8 mouse cellular contexts compared by ENCODE assay signal in the genomic region with DNA sequence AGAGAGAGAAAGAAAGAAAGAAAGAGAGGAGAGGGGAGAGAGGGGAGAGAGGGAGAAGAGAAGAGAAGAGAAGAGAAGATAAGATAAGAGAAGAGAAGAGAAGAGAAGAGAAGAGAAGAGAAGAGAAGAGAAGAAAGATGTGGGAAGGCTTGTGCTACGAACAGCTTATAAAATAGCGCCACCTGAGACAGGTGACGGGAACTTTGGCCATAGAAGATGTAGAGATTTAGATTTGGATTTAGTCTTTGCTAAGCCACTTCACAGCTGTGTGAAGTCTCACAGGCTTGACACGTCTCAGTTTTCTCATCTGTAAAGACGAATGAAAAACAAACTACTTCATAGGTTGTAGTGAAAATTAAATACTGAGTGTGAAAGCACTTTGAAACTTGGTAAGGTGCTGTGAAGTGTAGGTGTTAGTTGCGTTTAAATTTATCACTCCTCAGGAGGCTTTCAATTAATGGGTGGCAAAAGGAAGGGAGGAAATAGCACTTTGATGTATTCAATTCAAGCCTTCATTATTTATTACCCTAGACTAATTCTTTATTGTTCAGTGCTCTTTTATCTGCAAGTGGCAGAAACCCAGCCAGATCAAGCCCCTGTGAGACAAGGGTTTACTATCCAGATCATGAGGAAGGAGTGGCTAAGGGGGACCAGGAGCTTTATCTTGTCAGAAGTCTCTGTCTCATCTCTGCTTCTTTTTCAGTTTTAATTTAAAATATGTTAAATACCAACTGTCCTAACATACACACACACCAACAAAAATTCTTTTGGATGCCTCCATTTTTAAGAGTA. TPM values are rescaled to one million over a fixed set of nuclear protein-coding genes. Genes with fewer than 3 reads are reported as not detected.
DNase-seq lines count a peak whose midpoint lies in the region; ATAC-seq and TF ChIP-seq lines count a peak whose summit lies in the region.

No protein-coding gene starts in this region.

- no peak for ATAC-seq in embryonic facial prominence, embryonic 14.5 days (ENCODE audit: low read depth)
- ATAC-seq in neural tube, embryonic 14.5 days (ENCODE audit: low read depth): no peak

- H3K4me3 ChIP-seq in left cerebral cortex, adult 2 months: no peak overlapping the region
- no peak overlapping the region for H3K4me3 ChIP-seq in embryonic facial prominence, embryonic 14.5 days (ENCODE audit: low read depth, low read length)
- H3K4me3 ChIP-seq in limb, embryonic 10.5 days: peak overlapping the region; percentile 73
- no peak overlapping the region for H3K4me3 ChIP-seq in neural tube, embryonic 14.5 days (ENCODE audit: low read depth, low read length)

- peaks cover 16% of the 10 kb centered on the region for H3K4me1 ChIP-seq in embryonic facial prominence, embryonic 14.5 days (ENCODE audit: control insufficient read depth, insufficient read depth, low read length)
- H3K4me1 ChIP-seq in limb, embryonic 10.5 days: peaks cover 22% of the 10 kb centered on the region
- H3K4me1 ChIP-seq in neural tube, embryonic 14.5 days (ENCODE audit: control insufficient read depth, insufficient read depth, low read length): peaks cover 5% of the 10 kb centered on the region; the same call in 1 of the 2 replicates

- no peak overlapping the region for H3K9ac ChIP-seq in embryonic facial prominence, embryonic 14.5 days (ENCODE audit: low read depth, low read length)
- H3K9ac ChIP-seq in neural tube, embryonic 14.5 days (replicated peaks; ENCODE audit: low read depth, low read length): no peak overlapping the region

- WGBS in embryonic facial prominence, embryonic 14.5 days: 14% methylated on average over 6 of the region's 6 CpGs
- 3% methylated on average over 6 of the region's 6 CpGs for WGBS in limb, embryonic 10.5 days
- 3% methylated on average over 6 of the region's 6 CpGs for WGBS in neural tube, embryonic 14.5 days

- peak; percentile 4 for TF ChIP-seq CTCF in left cerebral cortex, adult 2 months (IDR thresholded peaks at IDR 0.05)

- no peak for DNase-seq in left cerebral cortex, adult 2 months (ENCODE audit: extremely low spot score in 1 of 2, low spot score in 2 of 2)
- DNase-seq in left cerebral cortex, adult 9 months (ENCODE audit: low spot score in 2 of 2): no peak
- DNase-seq in embryonic facial prominence, embryonic 14.5 days (ENCODE audit: low spot score): peak; percentile 40
- DNase-seq in limb, embryonic 10.5 days (ENCODE audit: low spot score): no peak
- DNase-seq in spleen, postnatal 14 days (ENCODE audit: low spot score in 2 of 2): no peak
- no peak for DNase-seq in adrenal gland, postnatal 4 days (ENCODE audit: low spot score in 2 of 2)
- DNase-seq in adrenal gland, postnatal 36 days: no peak

- no peaks in the 10 kb centered on the region for H3K27me3 ChIP-seq in embryonic facial prominence, embryonic 14.5 days (replicated peaks; ENCODE audit: control insufficient read depth, insufficient read depth, low read length)
- no peaks in the 10 kb centered on the region for H3K27me3 ChIP-seq in limb, embryonic 10.5 days (ENCODE audit: low read depth, poor library complexity, severe bottlenecking)
- H3K27me3 ChIP-seq in neural tube, embryonic 14.5 days (ENCODE audit: control insufficient read depth, insufficient read depth, low read length): no peaks in the 10 kb centered on the region

- H3K27ac ChIP-seq in left cerebral cortex, adult 2 months: no peak overlapping the region
- no peak overlapping the region for H3K27ac ChIP-seq in embryonic facial prominence, embryonic 14.5 days (replicated peaks; ENCODE audit: low read depth, low read length)
- H3K27ac ChIP-seq in limb, embryonic 10.5 days: peak overlapping the region; percentile 91
- H3K27ac ChIP-seq in neural tube, embryonic 14.5 days (ENCODE audit: low read depth, low read length): no peak overlapping the region

- intact Hi-C loops in left cerebral cortex, adult 2 months (cut with DNase I): no loop called here

- H3K36me3 ChIP-seq in embryonic facial prominence, embryonic 14.5 days (ENCODE audit: control insufficient read depth, insufficient read depth, low read length): no peaks in the 10 kb centered on the region
- H3K36me3 ChIP-seq in limb, embryonic 10.5 days: no peaks in the 10 kb centered on the region
- no peaks in the 10 kb centered on the region for H3K36me3 ChIP-seq in neural tube, embryonic 14.5 days (ENCODE audit: control insufficient read depth, insufficient read depth, low read length)

- H3K4me2 ChIP-seq in embryonic facial prominence, embryonic 14.5 days (ENCODE audit: low read depth, low read length): peak overlapping the region; percentile 59
- peak overlapping the region; percentile 34; the same call in 1 of the 2 replicates for H3K4me2 ChIP-seq in neural tube, embryonic 14.5 days (ENCODE audit: low read depth, low read length)

- no peaks in the 10 kb centered on the region for H3K9me3 ChIP-seq in embryonic facial prominence, embryonic 14.5 days (ENCODE audit: control insufficient read depth, low read length)
- no peaks in the 10 kb centered on the region for H3K9me3 ChIP-seq in limb, embryonic 10.5 days (replicated peaks)
- no peaks in the 10 kb centered on the region for H3K9me3 ChIP-seq in neural tube, embryonic 14.5 days (ENCODE audit: control insufficient read depth, low read length)

RNA-seq across cellular contexts. Expression of a gene that starts 1.2 kb away (rescaled TPM):
- total RNA-seq in left cerebral cortex, adult 2 months (2021): 10 to 100 TPM; 30.7 to 32.1 TPM
- 15.9 and 17.7 TPM in 2 replicates for polyA plus RNA-seq in embryonic facial prominence, embryonic 14.5 days (2014; fragmentation: Nextera tagmentation; extraction: Ambion mirVana)
- polyA plus RNA-seq in limb, embryonic 10.5 days (2016; fragmentation: Nextera tagmentation; extraction: Ambion mirVana): 14.3 and 14.9 TPM in 2 replicates
- polyA plus RNA-seq in neural tube, embryonic 14.5 days (2014; fragmentation: Nextera tagmentation; extraction: Ambion mirVana): 35.5 and 41.1 TPM in 2 replicates
- 10 to 100 TPM; 27.5 to 28.2 TPM for total RNA-seq in adrenal gland, postnatal 4 days (2021)
- 10 to 100 TPM; 18.9 to 21.9 TPM for total RNA-seq in adrenal gland, postnatal 36 days (2021)

RNA-seq across cellular contexts. Expression of a gene that starts 25.2 kb away (rescaled TPM):
- 10 to 100 TPM; 34.2 to 39.5 TPM for total RNA-seq in left cerebral cortex, adult 2 months (2021)
- polyA plus RNA-seq in embryonic facial prominence, embryonic 14.5 days (2014; fragmentation: Nextera tagmentation; extraction: Ambion mirVana): 577 and 678 TPM in 2 replicates
- 775 and 943 TPM in 2 replicates for polyA plus RNA-seq in limb, embryonic 10.5 days (2016; fragmentation: Nextera tagmentation; extraction: Ambion mirVana)
- polyA plus RNA-seq in neural tube, embryonic 14.5 days (2014; fragmentation: Nextera tagmentation; extraction: Ambion mirVana): 188 and 216 TPM in 2 replicates
- 100 to 1,000 TPM; 301 to 308 TPM for total RNA-seq in adrenal gland, postnatal 4 days (2021)
- total RNA-seq in adrenal gland, postnatal 36 days (2021): 100 to 1,000 TPM; 270 to 313 TPM

RNA-seq across cellular contexts. Expression of a gene that starts 54.6 kb away (rescaled TPM):
- total RNA-seq in left cerebral cortex, adult 2 months (2021): 10 to 100 TPM; 18.8 to 21.7 TPM
- polyA plus RNA-seq in embryonic facial prominence, embryonic 14.5 days (2014; fragmentation: Nextera tagmentation; extraction: Ambion mirVana): 8.9 and 9.8 TPM in 2 replicates
- 8.7 and 9.3 TPM in 2 replicates for polyA plus RNA-seq in limb, embryonic 10.5 days (2016; fragmentation: Nextera tagmentation; extraction: Ambion mirVana)
- polyA plus RNA-seq in neural tube, embryonic 14.5 days (2014; fragmentation: Nextera tagmentation; extraction: Ambion mirVana): 15.0 and 19.0 TPM in 2 replicates
- total RNA-seq in adrenal gland, postnatal 4 days (2021): 10 to 100 TPM; 14.5 TPM
- total RNA-seq in adrenal gland, postnatal 36 days (2021): 10 to 100 TPM; 16.9 to 20.5 TPM

Comparison
In these comparisons a context has a peak if more than half of its experiments do, and no peak if none do; other contexts are left out.
1. RNA of a gene that starts 25.2 kb away (total RNA-seq): 270 to 313 TPM in adrenal gland, postnatal 36 days and 301 to 308 TPM in adrenal gland, postnatal 4 days; 34.2 to 39.5 TPM in left cerebral cortex, adult 2 months; every median in the first group is over 4 times any median in the second.